Mouse (Mus musculus): ENCODE results near the gene Calr4. TPM values are rescaled to one million over a fixed set of nuclear protein-coding genes. Genes with fewer than 3 reads are reported as not detected.

The Calr4 gene
- total and polyA plus RNA-seq, 3 experiments, result not detected

- no peaks in the 10 kb centered on the region for H3K9me3 ChIP-seq (replicated peaks; ENCODE audit: low read length)
- no peak overlapping the region for H3K27ac ChIP-seq (ENCODE audit: insufficient read depth, low read depth)
- DNase-seq (ENCODE audit: extremely low read depth), result no peak
- dilution Hi-C loops (cut with MboI; ENCODE audit: extremely low pct_ligation_motif_present, extremely low pct_unique_long_range_greater_than_20kb, low sequenced_read_pairs) (no loop called here), in situ Hi-C loops (cut with MboI; ENCODE audit: low pct_ligation_motif_present, low pct_unique_long_range_greater_than_20kb, low sequenced_read_pairs) (no loop called here)
- no peak overlapping the region for H3K9ac ChIP-seq (ENCODE audit: insufficient read depth, low read depth)
- peaks cover 6% of the 10 kb centered on the region in 2 experiments; a peak in 3 of 4 replicates for H3K4me1 ChIP-seq (ENCODE audit: control insufficient read depth in 1 of 2, insufficient read depth in 2 of 2)
- no peak overlapping the region for H3K4me2 ChIP-seq (ENCODE audit: insufficient read depth, low read depth, poor library complexity, severe bottlenecking)
- TF ChIP-seq MAX (IDR thresholded peaks at IDR 0.05; ENCODE audit: low read length) (no peak), POLR2AphosphoS2 (IDR thresholded peaks at IDR 0.05; ENCODE audit: low read depth, low read length) (no peak)
- no peak overlapping the region for H3K4me3 ChIP-seq (replicated peaks in 1 of 3; ENCODE audit: low read depth in 2 of 3, low read length in 2 of 3, poor library complexity in 1 of 3)
- peaks cover 1% of the 10 kb centered on the region for H3K27me3 ChIP-seq (replicated peaks)
- no peaks in the 10 kb centered on the region for H3K79me2 ChIP-seq (replicated peaks; ENCODE audit: control insufficient read depth, extremely low read depth, insufficient read depth, poor library complexity, severe bottlenecking)
- H3K36me3 ChIP-seq (replicated peaks in 1 of 2; ENCODE audit: control insufficient read depth in 1 of 2, insufficient read depth in 1 of 2, low read length in 1 of 2), result no peaks in the 10 kb centered on the region
Measured at GRCm38 (mm10) chr4:109210253-109210652, 24.0 kb upstream of the Calr4 start.

DNA sequence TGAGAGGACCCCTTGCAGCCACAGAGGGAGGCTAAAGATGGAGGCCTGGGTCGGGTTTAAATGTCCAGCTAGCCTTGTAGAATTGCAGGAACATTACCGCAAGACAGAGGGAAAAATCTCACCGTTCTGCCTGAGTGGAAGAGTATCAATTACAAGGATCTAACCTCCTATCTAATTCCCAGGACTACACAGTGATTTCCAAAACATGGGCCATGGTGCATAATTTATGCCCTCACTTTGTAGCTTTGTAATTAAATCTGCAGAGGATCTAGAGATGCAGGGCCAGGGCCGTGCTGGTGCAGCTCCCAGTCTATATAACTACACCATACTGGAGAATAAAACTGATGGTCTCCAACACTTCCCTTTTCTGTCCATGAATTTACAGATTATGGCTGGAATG, 23.4 kb upstream of the Calr4 start:
- H3K27ac ChIP-seq (ENCODE audit: insufficient read depth, low read depth), result no peak overlapping the region
- no peak overlapping the region for H3K9ac ChIP-seq (ENCODE audit: insufficient read depth, low read depth)
- no peaks in the 10 kb centered on the region for H3K36me3 ChIP-seq (replicated peaks in 1 of 2; ENCODE audit: control insufficient read depth in 1 of 2, insufficient read depth in 1 of 2, low read length in 1 of 2)
- no peak overlapping the region for H3K4me2 ChIP-seq (ENCODE audit: insufficient read depth, low read depth, poor library complexity, severe bottlenecking)
- dilution Hi-C loops (cut with MboI; ENCODE audit: extremely low pct_ligation_motif_present, extremely low pct_unique_long_range_greater_than_20kb, low sequenced_read_pairs), result no loop called here
- peaks cover 6% of the 10 kb centered on the region in 2 experiments; a peak in 3 of 4 replicates for H3K4me1 ChIP-seq (ENCODE audit: control insufficient read depth in 1 of 2, insufficient read depth in 2 of 2)
- peaks cover 1% of the 10 kb centered on the region for H3K27me3 ChIP-seq (replicated peaks)
- no peaks in the 10 kb centered on the region for H3K9me3 ChIP-seq (replicated peaks; ENCODE audit: low read length)
- no peak overlapping the region for H3K4me3 ChIP-seq (replicated peaks in 1 of 3; ENCODE audit: low read depth in 2 of 3, low read length in 2 of 3, poor library complexity in 1 of 3)
- H3K79me2 ChIP-seq (replicated peaks; ENCODE audit: control insufficient read depth, extremely low read depth, insufficient read depth, poor library complexity, severe bottlenecking), result no peaks in the 10 kb centered on the region
- in situ Hi-C loops (cut with MboI; ENCODE audit: low pct_ligation_motif_present, low pct_unique_long_range_greater_than_20kb, low sequenced_read_pairs), result no loop called here
- TF ChIP-seq E2F4 (IDR thresholded peaks at IDR 0.05; ENCODE audit: insufficient replicate concordance, low read depth, low read length) (no peak), JUN (IDR thresholded peaks at IDR 0.05; ENCODE audit: insufficient read depth, low read depth, low read length) (no peak), RCOR1 (conservative IDR thresholded peaks at IDR 0.05; ENCODE audit: low read depth, low read length) (no peak), MAFK (IDR thresholded peaks at IDR 0.05; ENCODE audit: insufficient replicate concordance, low read length) (no peak), TBP (conservative IDR thresholded peaks at IDR 0.05; ENCODE audit: low read depth, low read length) (no peak), MAZ (IDR thresholded peaks at IDR 0.05; ENCODE audit: low read depth, low read length) (no peak), POLR2A (IDR thresholded peaks at IDR 0.05; ENCODE audit: low read depth, low read length) (no peak), UBTF (IDR thresholded peaks at IDR 0.05; ENCODE audit: low read depth, low read length) (no peak), BHLHE40 (IDR thresholded peaks at IDR 0.05; ENCODE audit: low read depth, low read length) (no peak), ZC3H11A (IDR thresholded peaks at IDR 0.05; ENCODE audit: low read depth, low read length) (no peak), NELFE (IDR thresholded peaks at IDR 0.05; ENCODE audit: low read depth, low read length) (no peak), ZNF384 (IDR thresholded peaks at IDR 0.05; ENCODE audit: low read depth, low read length) (no peak), ZMIZ1 (IDR thresholded peaks at IDR 0.05; ENCODE audit: low read depth, low read length) (no peak), HCFC1 (IDR thresholded peaks at IDR 0.05; ENCODE audit: low read depth, low read length) (no peak), EP300 (IDR thresholded peaks at IDR 0.05; ENCODE audit: low read length) (no peak), SMC3 (IDR thresholded peaks at IDR 0.05; ENCODE audit: low read depth, low read length) (no peak), IRF4 (IDR thresholded peaks at IDR 0.05; ENCODE audit: low read depth, low read length) (no peak), ZKSCAN1 (IDR thresholded peaks at IDR 0.05; ENCODE audit: borderline replicate concordance, low read depth, low read length) (no peak), MEF2A (IDR thresholded peaks at IDR 0.05; ENCODE audit: borderline replicate concordance, low read depth, low read length) (no peak), USF2 (conservative IDR thresholded peaks at IDR 0.05; ENCODE audit: low read depth, low read length) (no peak)
- no peak for DNase-seq (ENCODE audit: extremely low read depth)
